Mouse (Mus musculus): ENCODE results near the gene Enpp6. TPM values are rescaled to one million over a fixed set of nuclear protein-coding genes. Genes with fewer than 3 reads are reported as not detected.

The Enpp6 gene
- total and polyA plus RNA-seq, 2 experiments from 2014 or later = 0.80 to 1.9 TPM

GRCm38 (mm10) chr8:47080037-47080436 is 93.3 kb downstream of the Enpp6 start:
- TF ChIP-seq CTCF (IDR thresholded peaks at IDR 0.05) = no peak
- Histone ChIP-seq H3K4me2 (ENCODE audit: low read depth, low read length, poor library complexity, severe bottlenecking) (no peak overlapping the region), H3K9ac (replicated peaks; ENCODE audit: low read length, poor library complexity, severe bottlenecking) (no peak overlapping the region), H3K9me3 (ENCODE audit: low read length) (no peaks in the 10 kb centered on the region), H3K36me3 (ENCODE audit: insufficient read depth, low read length) (no peaks in the 10 kb centered on the region), H3K27me3 (ENCODE audit: insufficient read depth, low read length) (no peaks in the 10 kb centered on the region), H3K4me1 (ENCODE audit: insufficient read depth, low read length) (no peaks in the 10 kb centered on the region), H3K4me3 (ENCODE audit: low read depth, low read length) (no peak overlapping the region), H3K27ac (ENCODE audit: low read depth, low read length) (no peak overlapping the region)
- WGBS = 86% methylated on average over 4 of the region's 4 CpGs
- ATAC-seq (ENCODE audit: low FRiP score) = no peak
- no peak for DNase-seq (ENCODE audit: low spot score)

GRCm38 (mm10) chr8:47082201-47083027 is 95.7 kb downstream of the Enpp6 start:
- Histone ChIP-seq H3K9me3 (ENCODE audit: low read length) (no peaks in the 10 kb centered on the region), H3K36me3 (ENCODE audit: insufficient read depth, low read length) (no peaks in the 10 kb centered on the region), H3K4me2 (ENCODE audit: low read depth, low read length, poor library complexity, severe bottlenecking) (no peak overlapping the region), H3K9ac (replicated peaks; ENCODE audit: low read length, poor library complexity, severe bottlenecking) (no peak overlapping the region), H3K4me3 (ENCODE audit: low read depth, low read length) (no peak overlapping the region), H3K4me1 (ENCODE audit: insufficient read depth, low read length) (no peaks in the 10 kb centered on the region), H3K27me3 (ENCODE audit: insufficient read depth, low read length) (no peaks in the 10 kb centered on the region), H3K27ac (ENCODE audit: low read depth, low read length) (no peak overlapping the region)
- ATAC-seq (ENCODE audit: low FRiP score) (no peak), DNase-seq (ENCODE audit: low spot score) (peak; percentile 3)
- WGBS = 82% methylated on average over 22 of the region's 22 CpGs
- TF ChIP-seq CTCF (IDR thresholded peaks at IDR 0.05) = no peak

GRCm38 (mm10) chr8:47090021-47090420 is 103.3 kb downstream of the Enpp6 start:
- TF ChIP-seq CTCF (IDR thresholded peaks at IDR 0.05) = no peak
- Histone ChIP-seq H3K4me2 (ENCODE audit: low read depth, low read length, poor library complexity, severe bottlenecking) (no peak overlapping the region), H3K36me3 (ENCODE audit: insufficient read depth, low read length) (no peaks in the 10 kb centered on the region), H3K27me3 (ENCODE audit: insufficient read depth, low read length) (no peaks in the 10 kb centered on the region), H3K4me1 (ENCODE audit: insufficient read depth, low read length) (no peaks in the 10 kb centered on the region), H3K9ac (replicated peaks; ENCODE audit: low read length, poor library complexity, severe bottlenecking) (no peak overlapping the region), H3K27ac (ENCODE audit: low read depth, low read length) (no peak overlapping the region), H3K4me3 (ENCODE audit: low read depth, low read length) (no peak overlapping the region), H3K9me3 (ENCODE audit: low read length) (no peaks in the 10 kb centered on the region)
- ATAC-seq (ENCODE audit: low FRiP score) (no peak), DNase-seq (ENCODE audit: low spot score) (no peak)
- 72% methylated on average over 8 of the region's 8 CpGs for WGBS

GRCm38 (mm10) chr8:47105617-47106016 is 118.9 kb downstream of the Enpp6 start:
- TF ChIP-seq CTCF (IDR thresholded peaks at IDR 0.05) = no peak
- WGBS = 62% methylated on average over 2 of the region's 2 CpGs
- Histone ChIP-seq H3K27me3 (ENCODE audit: insufficient read depth, low read length) (no peaks in the 10 kb centered on the region), H3K9ac (replicated peaks; ENCODE audit: low read length, poor library complexity, severe bottlenecking) (no peak overlapping the region), H3K27ac (ENCODE audit: low read depth, low read length) (no peak overlapping the region), H3K4me2 (ENCODE audit: low read depth, low read length, poor library complexity, severe bottlenecking) (no peak overlapping the region), H3K4me3 (ENCODE audit: low read depth, low read length) (no peak overlapping the region), H3K4me1 (ENCODE audit: insufficient read depth, low read length) (no peaks in the 10 kb centered on the region), H3K9me3 (ENCODE audit: low read length) (no peaks in the 10 kb centered on the region), H3K36me3 (ENCODE audit: insufficient read depth, low read length) (no peaks in the 10 kb centered on the region)
- DNase-seq (ENCODE audit: low spot score) (no peak), ATAC-seq (ENCODE audit: low FRiP score) (no peak)

- no peak for ATAC-seq (ENCODE audit: low FRiP score)
- no peak for TF ChIP-seq CTCF (IDR thresholded peaks at IDR 0.05)
Measured at GRCm38 (mm10) chr8:47114133-47114796, 127.6 kb downstream of the Enpp6 start.

DNA sequence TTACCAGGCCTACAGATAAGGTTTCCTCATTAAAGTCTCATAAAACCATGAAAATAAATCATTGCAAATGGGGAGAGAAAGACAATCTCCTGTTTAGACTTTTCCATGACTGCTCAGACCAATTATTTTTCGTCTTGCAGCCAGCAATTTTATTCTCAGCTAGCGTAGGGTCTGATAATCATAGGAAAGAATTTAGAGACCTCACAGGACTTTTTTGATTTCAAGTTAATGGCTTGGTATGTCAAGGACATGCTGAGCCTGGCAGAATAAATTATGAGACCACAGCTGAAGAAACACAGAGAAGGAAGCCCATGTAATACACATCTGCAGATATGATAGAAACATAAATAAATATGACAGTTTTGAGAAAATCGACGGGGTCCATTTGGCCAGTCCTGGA is 130.6 kb downstream of the Enpp6 start:
- Histone ChIP-seq H3K27me3 (ENCODE audit: insufficient read depth, low read length) (no peaks in the 10 kb centered on the region), H3K27ac (ENCODE audit: low read depth, low read length) (no peak overlapping the region), H3K36me3 (ENCODE audit: insufficient read depth, low read length) (no peaks in the 10 kb centered on the region), H3K9ac (replicated peaks; ENCODE audit: low read length, poor library complexity, severe bottlenecking) (no peak overlapping the region), H3K9me3 (ENCODE audit: low read length) (no peaks in the 10 kb centered on the region), H3K4me3 (ENCODE audit: low read depth, low read length) (no peak overlapping the region), H3K4me1 (ENCODE audit: insufficient read depth, low read length) (no peaks in the 10 kb centered on the region), H3K4me2 (ENCODE audit: low read depth, low read length, poor library complexity, severe bottlenecking) (no peak overlapping the region)
- no peak for TF ChIP-seq CTCF (IDR thresholded peaks at IDR 0.05)
- no peak for DNase-seq (ENCODE audit: low spot score)
- WGBS = 81% methylated on average over 4 of the region's 4 CpGs
- ATAC-seq (ENCODE audit: low FRiP score) = no peak

More at GRCm38 (mm10) chr8:47114133-47114796, 127.6 kb downstream of the Enpp6 start:
- Histone ChIP-seq H3K27ac (ENCODE audit: low read depth, low read length) (no peak overlapping the region), H3K4me1 (ENCODE audit: insufficient read depth, low read length) (no peaks in the 10 kb centered on the region), H3K36me3 (ENCODE audit: insufficient read depth, low read length) (no peaks in the 10 kb centered on the region), H3K9me3 (ENCODE audit: low read length) (no peaks in the 10 kb centered on the region), H3K4me2 (ENCODE audit: low read depth, low read length, poor library complexity, severe bottlenecking) (no peak overlapping the region), H3K4me3 (ENCODE audit: low read depth, low read length) (no peak overlapping the region), H3K27me3 (ENCODE audit: insufficient read depth, low read length) (no peaks in the 10 kb centered on the region), H3K9ac (replicated peaks; ENCODE audit: low read length, poor library complexity, severe bottlenecking) (no peak overlapping the region)
- WGBS = 74% methylated on average over 17 of the region's 17 CpGs
- peak; percentile 4 for DNase-seq (ENCODE audit: low spot score)
